Mouse (Mus musculus) erythroblast, embryonic 14.5 days (primary cell): ENCODE results near the gene Cenpc1.

Source experiments
- GATA1 ChIP-seq: IDR thresholded peaks from 2 replicates; pipeline ENCODE4 v1.6.1; 2012; ENCODE audit warnings: low read length, inconsistent platforms, mixed read lengths
- TAL1 ChIP-seq: IDR thresholded peaks from 3 replicates; pipeline ENCODE4 v1.6.1; 2012; ENCODE audit warnings: low read length, inconsistent platforms, mixed read lengths

DNA sequence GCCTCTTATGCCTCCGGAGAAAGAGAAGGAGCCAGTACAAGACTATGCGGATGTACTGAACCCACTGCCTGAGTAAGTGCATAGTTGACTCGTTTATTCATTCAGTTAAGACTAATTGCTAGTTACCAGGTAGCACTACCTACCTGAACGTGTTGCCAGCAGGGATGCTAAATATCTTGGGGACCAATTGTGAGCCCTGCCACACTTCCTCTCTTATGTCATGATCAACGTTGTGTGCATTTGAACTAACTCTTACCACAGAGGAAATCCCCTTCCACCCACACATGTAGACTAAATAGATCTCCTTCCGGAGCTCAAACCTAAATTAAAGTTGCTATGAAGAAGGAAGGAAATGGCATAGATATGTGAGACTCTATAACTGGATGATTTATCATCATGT, 21.4 kb upstream of the Cenpc1 start:
- TF ChIP-seq GATA1 (no peak), TAL1 (no peak)
